Mouse (Mus musculus) liver, embryonic 11.5 days (tissue): ENCODE results near the gene Ccdc146. TPM values are rescaled to one million over a fixed set of nuclear protein-coding genes. Genes with fewer than 3 reads are reported as not detected.
A peak's percentile ranks its signal among the peaks of the same experiment; 100 is the strongest.

Experiments used
- ATAC-seq: fragments of 200-750 bp; cut with Nextera tagmentation; replicated peaks from 2 replicates; pipeline ENCODE4 v1.8.0; 2017; ENCODE audit warnings: moderate number of reproducible peaks, mild to moderate bottlenecking, moderate TSS enrichment, moderate library complexity; ENCODE audit not compliant: low FRiP score
- DNase-seq: peaks from one replicate; pipeline ENCODE4 v3.0.0-alpha.2; 2017; ENCODE audit warnings: low spot score
- H3K27ac ChIP-seq: fragments of 300-500 bp; sonication (generic); 2 replicates; pipeline ENCODE4 v1.5.1; 2014; ENCODE audit warnings: mild to moderate bottlenecking, low read depth, low read length, control low read depth
- H3K27me3 ChIP-seq: fragments of 300-500 bp; sonication (generic); replicated peaks from 2 replicates; pipeline ENCODE4 v1.6.1; 2014; ENCODE audit warnings: low read length, mixed read lengths; ENCODE audit not compliant: control insufficient read depth, insufficient read depth
- H3K36me3 ChIP-seq: fragments of 300-500 bp; sonication (generic); 2 replicates; pipeline ENCODE4 v1.6.1; 2014; ENCODE audit warnings: mild to moderate bottlenecking, low read length, moderate library complexity, mixed read lengths; ENCODE audit not compliant: control insufficient read depth, insufficient read depth
- H3K4me1 ChIP-seq: fragments of 300-500 bp; sonication (generic); replicated peaks from 2 replicates; pipeline ENCODE4 v1.6.1; 2014; ENCODE audit warnings: low read length, mixed read lengths; ENCODE audit not compliant: control insufficient read depth, insufficient read depth
- H3K4me2 ChIP-seq: fragments of 300-500 bp; sonication (generic); 2 replicates; pipeline ENCODE4 v1.6.1; 2014; ENCODE audit warnings: mild to moderate bottlenecking, control low read depth, moderate library complexity
- H3K4me3 ChIP-seq: fragments of 300-500 bp; sonication (generic); 2 replicates; pipeline ENCODE4 v1.5.1; 2014; ENCODE audit warnings: low read depth, low read length, control low read depth
- H3K9ac ChIP-seq: fragments of 300-500 bp; sonication (generic); 2 replicates; pipeline ENCODE4 v1.6.1; 2014; ENCODE audit warnings: low read depth, low read length, control low read depth
- H3K9me3 ChIP-seq: fragments of 300-500 bp; sonication (generic); 2 replicates; pipeline ENCODE4 v1.6.1; 2016; ENCODE audit warnings: low read length, inconsistent platforms, mixed read lengths; ENCODE audit not compliant: control insufficient read depth
- WGBS: fragments of 180-500 bp; shearing (Covaris S2); extraction: QIAGEN DNeasy Blood & Tissue Kit; methylation state at CpG from one replicate; pipeline ENCODE4 v1.1.7; 2014; 5-methylcytosine and 5-hydroxymethylcytosine counted together
- polyA plus RNA-seq: library from polyadenylated mRNA; unstranded; fragments of >200 nt; fragmentation: Nextera tagmentation; extraction: Ambion mirVana; gene quantifications from 2 replicates; pipeline ENCODE4 v1.2.1, GENCODE M21; 2014

Gene Ccdc146
- polyA plus RNA-seq, 1 experiment from 2014 or later: not detected

DNA sequence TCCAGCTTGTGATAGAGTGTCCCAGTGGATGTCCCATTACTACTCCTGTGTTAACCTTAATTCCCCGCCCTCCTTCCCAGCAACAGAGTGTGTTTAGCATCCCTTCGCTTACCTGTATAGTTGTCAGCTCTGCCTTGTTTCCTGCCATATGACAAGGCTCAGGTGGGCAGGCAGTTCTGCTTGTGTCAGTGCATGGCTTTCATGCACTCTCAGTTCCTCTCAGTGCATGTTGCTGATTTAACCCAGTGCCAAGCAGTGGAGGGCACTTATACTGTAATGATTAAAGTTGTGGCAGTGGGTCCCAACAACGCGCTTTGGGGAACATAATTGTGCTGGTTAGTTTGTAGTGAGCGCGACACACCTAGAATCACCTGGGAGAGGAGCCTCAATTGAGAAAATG, 2.2 kb upstream of the Ccdc146 start:
- Histone ChIP-seq H3K4me1 (peaks cover 11% of the 10 kb centered on the region), H3K27me3 (no peaks in the 10 kb centered on the region), H3K4me3 (peak overlapping the region; percentile 64), H3K4me2 (peak overlapping the region; percentile 96), H3K36me3 (no peaks in the 10 kb centered on the region), H3K9me3 (no peaks in the 10 kb centered on the region), H3K9ac (no peak overlapping the region), H3K27ac (no peak overlapping the region)
- 95% methylated on average over 6 of the region's 6 CpGs for WGBS
- DNase-seq (no peak), ATAC-seq (no peak)

DNA sequence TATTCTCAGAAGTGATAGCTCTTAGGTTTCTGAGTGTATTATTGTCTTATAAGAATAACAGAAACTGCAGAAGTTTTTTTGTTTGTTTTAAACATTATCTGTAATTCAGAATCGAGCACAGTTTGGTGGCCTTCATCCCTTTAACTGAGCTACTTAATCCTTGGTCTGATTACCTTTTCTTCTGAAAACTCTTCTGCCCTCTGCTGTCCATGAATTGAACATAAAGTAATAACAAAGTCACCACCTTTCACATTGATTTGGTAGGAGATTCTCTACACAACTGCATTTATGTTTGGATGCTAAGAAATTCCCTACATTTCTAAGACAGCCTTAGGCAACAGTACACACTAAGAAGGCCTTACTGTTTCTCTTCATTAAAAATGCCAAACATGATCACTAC, 3.9 kb downstream of the Ccdc146 start:
- Histone ChIP-seq H3K4me1 (no peaks in the 10 kb centered on the region), H3K9me3 (no peaks in the 10 kb centered on the region), H3K4me3 (no peak overlapping the region), H3K27me3 (no peaks in the 10 kb centered on the region), H3K36me3 (no peaks in the 10 kb centered on the region), H3K4me2 (no peak overlapping the region), H3K9ac (no peak overlapping the region), H3K27ac (no peak overlapping the region)
- WGBS: 17% methylated on average over 1 of the region's 1 CpGs
- ATAC-seq (no peak), DNase-seq (no peak)

DNA sequence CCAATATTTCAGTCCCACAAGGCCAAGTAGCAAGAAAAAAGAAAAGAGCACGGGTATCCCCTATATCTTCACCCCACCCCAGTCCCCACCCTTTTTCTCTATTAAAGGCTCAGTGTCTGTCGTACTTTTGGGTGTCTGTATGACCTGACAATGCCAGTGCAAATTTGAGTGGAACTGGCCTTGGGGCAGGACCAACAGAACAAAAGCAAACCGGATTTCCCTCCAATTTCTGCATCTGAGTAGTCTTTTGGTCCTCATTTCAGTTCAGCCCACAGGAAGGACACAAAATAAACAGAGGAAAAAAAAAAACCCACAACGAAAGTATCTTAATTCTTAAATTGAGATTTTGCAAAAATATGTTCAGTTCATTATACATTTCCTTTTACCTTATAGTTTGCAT, 5.9 kb downstream of the Ccdc146 start:
- ATAC-seq: no peak
- Histone ChIP-seq H3K27me3 (no peaks in the 10 kb centered on the region), H3K36me3 (no peaks in the 10 kb centered on the region), H3K4me1 (no peaks in the 10 kb centered on the region), H3K27ac (no peak overlapping the region), H3K9ac (no peak overlapping the region), H3K4me2 (no peak overlapping the region), H3K9me3 (no peaks in the 10 kb centered on the region), H3K4me3 (no peak overlapping the region)
- no peak for DNase-seq
- 56% methylated on average over 4 of the region's 4 CpGs for WGBS

DNA sequence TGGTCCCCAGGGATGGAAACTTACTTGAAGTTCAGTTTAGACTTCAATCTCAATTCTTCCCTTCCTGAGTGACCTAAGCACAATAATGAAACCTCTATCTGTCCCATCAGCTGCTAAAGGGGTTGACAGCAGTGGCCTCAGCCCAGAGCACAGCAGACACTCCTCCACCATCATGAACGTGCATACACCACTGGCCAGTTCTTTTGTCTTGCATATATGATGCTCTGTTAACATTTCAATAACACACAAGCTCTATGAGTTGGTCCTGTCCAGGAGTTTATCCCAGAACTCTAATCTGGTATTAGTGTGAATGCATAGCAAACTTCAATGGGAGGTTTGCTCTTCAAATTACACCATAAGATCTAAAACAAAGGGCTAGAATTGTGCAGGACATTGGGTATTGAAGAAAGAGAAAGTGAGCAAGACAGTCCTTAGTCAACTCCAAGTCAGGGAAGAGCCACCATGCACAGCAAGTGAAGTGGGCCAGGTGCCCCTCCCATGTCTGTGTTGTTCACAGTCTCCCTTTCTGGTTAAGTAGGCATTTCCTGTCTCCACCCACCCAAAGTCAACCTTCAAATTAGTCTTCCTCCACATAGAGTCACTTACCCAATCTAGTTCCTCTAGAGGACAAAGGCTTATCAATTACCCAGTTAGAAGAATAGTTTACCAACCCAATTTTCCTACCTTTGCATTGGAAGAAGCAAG, 10.2 kb downstream of the Ccdc146 start:
- Histone ChIP-seq H3K4me3 (no peak overlapping the region), H3K9me3 (no peaks in the 10 kb centered on the region), H3K36me3 (no peaks in the 10 kb centered on the region), H3K4me1 (no peaks in the 10 kb centered on the region; the same call in 1 of the 2 replicates), H3K4me2 (no peak overlapping the region), H3K27ac (no peak overlapping the region), H3K27me3 (no peaks in the 10 kb centered on the region), H3K9ac (no peak overlapping the region)
- no peak for DNase-seq
- 32% methylated on average over 1 of the region's 1 CpGs for WGBS
- ATAC-seq: no peak

DNA sequence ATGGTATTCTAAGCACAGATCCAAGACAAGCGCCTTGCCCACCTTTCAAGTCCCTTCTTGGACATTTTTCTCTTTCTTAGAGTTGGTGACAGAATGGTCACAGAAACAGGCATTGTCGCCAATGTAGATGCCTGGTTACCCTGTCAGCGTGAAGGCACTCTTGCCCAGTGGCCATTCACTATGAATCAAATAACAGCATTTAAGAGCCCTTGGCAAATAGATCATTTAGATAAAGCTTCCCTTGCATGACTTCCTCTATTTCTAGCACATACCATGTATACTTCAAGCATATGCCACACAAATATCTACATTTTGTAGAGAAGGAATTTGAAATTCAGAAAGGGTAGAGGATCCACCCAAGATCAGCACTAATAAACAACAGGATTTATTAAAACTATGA, 11.2 kb downstream of the Ccdc146 start:
- Histone ChIP-seq H3K36me3 (no peaks in the 10 kb centered on the region), H3K9ac (no peak overlapping the region), H3K4me3 (no peak overlapping the region), H3K27ac (no peak overlapping the region), H3K9me3 (no peaks in the 10 kb centered on the region), H3K4me2 (no peak overlapping the region), H3K4me1 (no peaks in the 10 kb centered on the region; the same call in 1 of the 2 replicates), H3K27me3 (no peaks in the 10 kb centered on the region)
- ATAC-seq: no peak
- no peak for DNase-seq
- WGBS: 82% methylated on average over 3 of the region's 3 CpGs

DNA sequence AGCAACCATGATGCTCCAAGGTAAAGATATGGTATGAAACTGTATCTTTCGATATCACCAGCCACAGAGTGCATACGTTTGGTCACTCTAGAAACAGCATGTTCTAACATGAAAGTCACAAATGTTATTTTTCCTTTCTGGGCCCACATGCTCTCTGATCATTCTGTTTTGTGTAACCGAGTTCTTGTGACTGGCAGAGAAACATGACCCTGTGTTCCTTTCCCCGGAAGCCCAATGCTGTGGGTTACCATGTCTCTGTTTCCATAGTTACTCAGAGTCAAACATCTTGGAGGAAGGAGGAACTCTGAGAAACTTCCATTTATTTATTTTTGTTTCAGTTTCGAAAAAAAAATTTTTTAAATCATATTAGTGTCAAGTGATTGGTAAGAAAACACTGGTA, 12.4 kb downstream of the Ccdc146 start:
- ATAC-seq (no peak), DNase-seq (no peak)
- H3K9me3 ChIP-seq: no peaks in the 10 kb centered on the region
- H3K27ac ChIP-seq: no peak overlapping the region
- H3K27me3 ChIP-seq: no peaks in the 10 kb centered on the region
- H3K9ac ChIP-seq: no peak overlapping the region
- H3K36me3 ChIP-seq: no peaks in the 10 kb centered on the region
- no peaks in the 10 kb centered on the region; the same call in 1 of the 2 replicates for H3K4me1 ChIP-seq
- WGBS: 66% methylated on average over 5 of the region's 5 CpGs
- H3K4me2 ChIP-seq: no peak overlapping the region
- no peak overlapping the region for H3K4me3 ChIP-seq

DNA sequence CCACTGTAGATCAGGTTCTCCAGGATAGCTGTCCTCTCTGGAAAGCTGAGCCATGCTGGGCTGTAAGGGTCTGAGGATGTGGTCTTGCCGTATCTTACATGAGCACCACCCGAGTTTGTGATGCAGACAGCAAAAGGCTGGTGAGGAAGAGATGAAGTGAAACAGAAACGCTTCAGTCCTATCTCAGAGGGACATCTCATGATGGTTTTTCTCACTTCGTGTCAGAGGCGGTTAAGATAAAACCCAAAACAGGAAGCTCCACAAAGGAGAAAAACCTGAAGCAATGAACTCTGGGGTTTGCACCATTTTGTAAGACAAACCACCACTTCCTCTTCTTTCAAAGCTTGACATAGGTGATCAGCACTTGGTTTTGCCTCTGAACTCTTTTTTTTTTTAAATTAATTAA, 13.2 kb downstream of the Ccdc146 start:
- no peak overlapping the region for H3K9ac ChIP-seq
- H3K4me3 ChIP-seq: no peak overlapping the region
- peak overlapping the region; percentile 52; the same call in 1 of the 2 replicates for H3K27ac ChIP-seq
- no peaks in the 10 kb centered on the region; the same call in 1 of the 2 replicates for H3K4me1 ChIP-seq
- H3K9me3 ChIP-seq: no peaks in the 10 kb centered on the region
- DNase-seq: no peak
- H3K27me3 ChIP-seq: no peaks in the 10 kb centered on the region
- WGBS: 35% methylated on average over 5 of the region's 5 CpGs
- H3K4me2 ChIP-seq: peak overlapping the region; percentile 40
- no peaks in the 10 kb centered on the region for H3K36me3 ChIP-seq
- ATAC-seq: no peak

DNA sequence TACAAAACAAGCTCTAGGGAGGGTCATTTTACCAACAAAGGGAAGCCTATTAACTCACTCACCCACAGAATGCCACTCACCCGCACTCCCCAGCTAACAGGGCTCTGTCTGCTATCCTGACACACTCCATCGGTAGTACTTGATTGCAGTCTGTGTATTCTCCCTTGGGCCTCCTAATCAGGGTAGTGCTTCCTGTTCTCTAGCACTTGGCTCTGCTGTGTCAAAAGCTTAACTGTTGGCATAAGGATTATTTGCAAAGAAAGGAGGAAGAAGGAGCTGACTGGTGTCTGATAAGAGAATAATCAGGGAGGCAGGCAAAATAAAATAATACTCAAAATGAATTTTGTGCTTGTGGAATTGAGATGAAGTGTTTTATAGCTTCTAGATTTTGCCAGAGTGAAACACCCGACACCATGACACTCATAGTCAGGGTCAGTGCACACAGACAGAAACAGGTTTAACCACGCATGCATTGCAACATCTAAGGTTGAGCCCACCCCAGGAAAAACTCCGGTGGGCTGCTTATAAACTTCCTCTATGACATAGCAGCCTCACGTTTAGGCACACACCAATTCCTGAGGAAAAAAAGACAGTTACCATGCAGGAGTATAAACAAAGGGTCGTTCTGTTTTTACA, 29.2 kb downstream of the Ccdc146 start:
- Histone ChIP-seq H3K9ac (no peak overlapping the region), H3K4me2 (no peak overlapping the region), H3K27ac (no peak overlapping the region), H3K9me3 (no peaks in the 10 kb centered on the region), H3K4me1 (no peaks in the 10 kb centered on the region; the same call in 1 of the 2 replicates), H3K27me3 (no peaks in the 10 kb centered on the region), H3K36me3 (no peaks in the 10 kb centered on the region), H3K4me3 (no peak overlapping the region)
- ATAC-seq (no peak; the same call in 1 of the 2 replicates), DNase-seq (no peak)
- 25% methylated on average over 7 of the region's 7 CpGs for WGBS

DNA sequence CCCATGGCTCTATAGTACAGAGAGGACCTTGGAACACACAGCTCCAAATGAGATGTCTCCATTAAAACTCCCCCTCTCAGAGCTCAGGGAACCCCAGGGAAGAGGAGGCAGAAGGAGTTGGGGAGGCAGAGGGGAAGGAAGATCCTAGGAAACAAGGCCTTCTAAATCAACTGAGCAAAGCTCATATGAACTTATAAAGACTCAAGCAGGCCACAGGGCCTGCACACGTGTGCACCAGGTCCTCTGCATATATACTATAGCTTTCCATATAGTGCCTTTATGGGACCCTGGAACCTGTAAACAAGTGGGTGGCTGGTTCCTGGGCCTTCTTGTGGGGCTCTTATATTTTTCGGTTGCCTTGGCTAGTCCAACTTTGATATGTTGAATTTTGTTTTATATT, 29.9 kb downstream of the Ccdc146 start:
- DNase-seq: no peak
- no peak overlapping the region for H3K4me2 ChIP-seq
- WGBS: 77% methylated on average over 2 of the region's 2 CpGs
- no peaks in the 10 kb centered on the region; the same call in 1 of the 2 replicates for H3K4me1 ChIP-seq
- ATAC-seq: no peak
- H3K9me3 ChIP-seq: no peaks in the 10 kb centered on the region
- no peaks in the 10 kb centered on the region for H3K36me3 ChIP-seq
- no peak overlapping the region for H3K27ac ChIP-seq
- no peaks in the 10 kb centered on the region for H3K27me3 ChIP-seq
- no peak overlapping the region for H3K9ac ChIP-seq
- H3K4me3 ChIP-seq: no peak overlapping the region
